Mouse (Mus musculus) embryonic stem cell, embryonic (primary cell): ENCODE data around the gene Gm21671.
"Not testable (repeated sequence)": the region's sequence is repeated elsewhere in the genome, so short reads cannot be mapped to it uniquely, and the experiment has no call there.

ENCODE experiments used
- CTCF ChIA-PET, 4 experiments: fragments of 300-600 bp in 2 of 4; fragments of 350-600 bp in 2 of 4; sonication (Branson Sonifier 250); formaldehyde crosslinking; loops; one replicate each; lab custom pipeline; 2022; ENCODE audit warnings: inconsistent platforms in 2 of 4; lab: Charles Lee
- POLR2A ChIA-PET, 4 experiments: fragments of 300-600 bp in 2 of 4; fragments of 350-600 bp in 2 of 4; sonication (Branson Sonifier 250); formaldehyde crosslinking; loops; one replicate each; lab custom pipeline; 2022; ENCODE audit warnings: antibody characterized with exemption in 4 of 4, inconsistent platforms in 1 of 4; lab: Charles Lee

The Gm21671 gene

DNA sequence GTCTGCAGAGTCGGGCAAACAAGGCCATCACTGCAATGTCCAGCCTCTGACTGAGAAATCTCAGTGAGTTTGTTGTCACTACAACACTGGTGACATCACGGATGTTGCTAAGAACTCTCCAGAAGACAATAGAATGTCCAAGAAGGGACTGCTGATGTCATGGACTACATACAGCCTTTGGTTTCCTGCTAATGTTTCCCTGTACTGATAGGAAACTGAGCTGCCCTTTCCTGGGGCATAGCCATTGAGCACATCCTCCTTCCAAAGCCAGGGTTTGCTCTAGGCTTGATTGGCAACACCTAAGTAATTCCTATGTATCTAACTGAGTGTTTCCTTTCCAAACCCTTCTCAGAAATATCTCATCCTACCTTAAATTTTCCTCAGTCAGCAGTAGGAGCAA, at the start of gene Gm21671:
Gene Gm21671, minus strand, starts transcription at position 101 of the 400 bp plus-strand sequence.
- CTCF ChIA-PET, POLR2A ChIA-PET: not testable (repeated sequence)

DNA sequence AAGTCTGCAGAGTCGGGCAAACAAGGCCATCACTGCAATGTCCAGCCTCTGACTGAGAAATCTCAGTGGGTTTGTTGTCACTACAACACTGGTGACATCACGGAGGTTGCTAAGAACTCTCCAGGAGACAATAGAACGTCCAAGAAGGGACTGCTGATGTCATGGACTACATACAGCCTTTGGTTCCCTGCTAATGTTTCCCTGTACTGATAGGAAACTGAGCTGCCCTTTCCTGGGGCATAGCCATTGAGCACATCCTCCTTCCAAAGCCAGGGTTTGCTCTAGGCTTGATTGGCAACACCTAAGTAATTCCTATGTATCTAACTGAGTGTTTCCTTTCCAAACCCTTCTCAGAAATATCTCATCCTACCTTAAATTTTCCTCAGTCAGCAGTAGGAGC, 34.3 kb upstream of the Gm21671 start, which contains the start of gene Gm21698:
Gene Gm21698, minus strand, starts transcription at position 101 of the 400 bp plus-strand sequence.
- CTCF ChIA-PET = not testable (repeated sequence)

GRCm38 (mm10) chr5:25972563-25972962, 18.3 kb upstream of the Gm21671 start, which contains the start of gene Gm21680:
Gm21680 (minus strand) TSS chr5:25972663.
- POLR2A ChIA-PET, CTCF ChIA-PET: not testable (repeated sequence)

More for the DNA sequence above, 34.3 kb upstream of the Gm21671 start, which contains the start of gene Gm21698:
- POLR2A ChIA-PET = not testable (repeated sequence)

GRCm38 (mm10) chr5:25957050-25957449, 2.8 kb upstream of the Gm21671 start:
- ChIA-PET POLR2A (interaction anchor here in 1 of 4 experiments (1.1 kb wide), 1 partner anchor 50 kb away, joined by 3 read pairs; no protein-coding TSS in a partner anchor), CTCF (interaction anchor here in 1 of 4 experiments (1.1 kb wide), 1 partner anchor 50 kb away, joined by 5 read pairs; no protein-coding TSS in a partner anchor)

DNA sequence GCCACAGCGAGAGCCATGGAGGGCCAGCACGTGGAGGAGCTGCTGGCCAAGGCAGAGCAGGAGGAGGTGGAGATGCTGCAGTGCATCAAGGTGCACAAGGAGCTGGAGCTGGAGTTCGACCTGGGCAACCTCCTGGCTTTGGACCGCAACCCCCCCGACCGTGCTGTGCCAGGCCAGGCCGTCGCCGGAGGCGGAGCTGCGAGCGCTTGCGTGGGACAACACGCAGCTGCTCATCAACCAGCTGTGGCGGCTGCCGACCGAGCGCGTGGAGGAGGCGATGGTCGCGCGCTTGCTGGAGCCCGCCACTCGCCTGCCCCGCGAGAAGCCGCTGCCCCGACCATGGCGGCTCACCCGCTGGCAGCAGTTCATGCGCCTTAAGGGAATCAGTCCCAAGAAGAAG, 2.4 kb upstream of the Gm21671 start:
- ChIA-PET POLR2A (interaction anchor here in 1 of 4 experiments (1.1 kb wide), 1 partner anchor 51 kb away, joined by 3 read pairs; no protein-coding TSS in a partner anchor), CTCF (interaction anchor here in 1 of 4 experiments (1.1 kb wide), 1 partner anchor 50 kb away, joined by 5 read pairs; no protein-coding TSS in a partner anchor)

DNA sequence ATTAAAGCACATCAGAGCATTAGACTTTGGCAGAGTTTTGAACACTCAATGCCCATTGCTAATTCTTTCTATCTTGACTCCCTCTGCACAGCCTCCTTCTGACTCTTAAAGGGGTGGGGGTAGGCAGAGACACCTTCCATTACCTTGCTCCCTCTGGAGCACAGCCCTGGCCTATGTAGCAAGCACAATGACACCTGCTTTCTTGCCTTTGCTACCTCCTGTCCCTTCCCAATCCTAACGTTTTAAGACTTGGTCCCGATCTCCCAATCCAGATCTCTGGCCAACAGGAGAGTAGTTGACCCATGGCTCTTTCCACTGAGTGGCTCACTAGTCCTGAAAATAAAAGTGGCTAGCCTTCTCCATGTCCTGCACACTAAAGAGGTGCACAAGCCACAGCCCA, 8.8 kb downstream of the Gm21671 start:
- CTCF ChIA-PET, POLR2A ChIA-PET: not testable (repeated sequence)

DNA sequence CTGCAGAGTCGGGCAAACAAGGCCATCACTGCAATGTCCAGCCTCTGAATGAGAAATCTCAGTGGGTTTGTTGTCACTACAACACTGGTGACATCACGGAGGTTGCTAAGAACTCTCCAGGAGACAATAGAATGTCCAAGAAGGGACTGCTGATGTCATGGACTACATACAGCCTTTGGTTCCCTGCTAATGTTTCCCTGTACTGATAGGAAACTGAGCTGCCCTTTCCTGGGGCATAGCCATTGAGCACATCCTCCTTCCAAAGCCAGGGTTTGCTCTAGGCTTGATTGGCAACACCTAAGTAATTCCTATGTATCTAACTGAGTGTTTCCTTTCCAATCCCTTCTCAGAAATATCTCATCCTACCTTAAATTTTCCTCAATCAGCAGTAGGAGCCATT, 11.9 kb downstream of the Gm21671 start, which contains the start of gene Gm21663:
Gene Gm21663, minus strand, starts transcription at position 101 of the 400 bp plus-strand sequence.
- CTCF ChIA-PET, POLR2A ChIA-PET: not testable (repeated sequence)
